In the genomic region with DNA sequence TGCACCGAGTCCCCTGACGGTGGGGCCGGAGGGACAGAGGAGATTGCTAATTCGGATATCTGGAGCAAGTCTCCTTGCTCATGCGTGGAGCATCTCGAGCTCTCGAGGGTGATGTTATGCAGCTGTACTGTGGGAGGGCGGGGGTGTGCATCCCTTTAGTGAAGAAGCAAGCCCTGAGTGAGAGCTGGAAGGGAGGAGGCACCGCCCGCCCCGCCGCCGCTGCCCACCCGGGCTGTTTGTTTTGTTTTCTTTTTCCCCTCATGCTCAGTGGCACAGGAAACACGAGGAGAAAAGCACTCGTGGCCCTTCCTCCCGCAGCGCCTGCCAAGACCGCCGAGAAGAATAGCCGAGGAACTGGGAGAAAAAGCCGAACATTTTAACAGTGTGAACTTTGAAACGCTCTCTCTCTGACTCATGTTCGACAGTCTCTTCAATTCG, we compare ENCODE assay signal across 8 mouse cellular contexts. TPM values are rescaled to one million over a fixed set of nuclear protein-coding genes. Genes with fewer than 3 reads are reported as not detected.
DNase-seq lines count a peak whose midpoint lies in the region; ATAC-seq and TF ChIP-seq lines count a peak whose summit lies in the region.

No protein-coding gene starts in this region.

- H3K9me3 ChIP-seq in heart, embryonic 11.5 days (replicated peaks; ENCODE audit: control insufficient read depth, low read length) = no peaks in the 10 kb centered on the region
- H3K9me3 ChIP-seq in E14TG2a.4 (ENCODE audit: low read length) = no peaks in the 10 kb centered on the region
- no peaks in the 10 kb centered on the region for H3K9me3 ChIP-seq in hindbrain, embryonic 16.5 days (ENCODE audit: control insufficient read depth, low read length)

- no peaks in the 10 kb centered on the region for H3K36me3 ChIP-seq in heart, embryonic 11.5 days (ENCODE audit: control insufficient read depth, insufficient read depth, low read length)
- no peaks in the 10 kb centered on the region for H3K36me3 ChIP-seq in E14TG2a.4 (ENCODE audit: insufficient read depth, low read length)
- no peaks in the 10 kb centered on the region for H3K36me3 ChIP-seq in hindbrain, embryonic 16.5 days (ENCODE audit: control insufficient read depth, insufficient read depth, low read length)

- ATAC-seq in heart, embryonic 11.5 days (replicated peaks; ENCODE audit: insufficient number of reproducible peaks, low FRiP score, low TSS enrichment) = no peak
- ATAC-seq in frontal cortex, adult (ENCODE audit: low TSS enrichment) = peak; percentile 58
- peak; percentile 22; the same call in 1 of the 2 replicates for ATAC-seq in hindbrain, embryonic 16.5 days

- H3K27ac ChIP-seq in heart, embryonic 11.5 days (ENCODE audit: low read depth, low read length) = no peak overlapping the region
- no peak overlapping the region for H3K27ac ChIP-seq in hindbrain, embryonic 16.5 days (ENCODE audit: low read depth, low read length)

- no peaks in the 10 kb centered on the region for H3K27me3 ChIP-seq in heart, embryonic 11.5 days (ENCODE audit: control insufficient read depth, insufficient read depth, low read length)
- H3K27me3 ChIP-seq in E14TG2a.4 (ENCODE audit: insufficient read depth, low read length) = peaks cover 40% of the 10 kb centered on the region
- H3K27me3 ChIP-seq in hindbrain, embryonic 16.5 days (replicated peaks; ENCODE audit: control insufficient read depth, insufficient read depth, low read length) = no peaks in the 10 kb centered on the region

- 42% methylated on average over 25 of the region's 25 CpGs for WGBS in heart, embryonic 11.5 days (ENCODE audit: insufficient replicate concordance)
- 39% methylated on average over 25 of the region's 25 CpGs for WGBS in hindbrain, embryonic 16.5 days

- peaks cover 8% of the 10 kb centered on the region for H3K4me1 ChIP-seq in heart, embryonic 11.5 days (ENCODE audit: control insufficient read depth, insufficient read depth, low read length)
- peaks cover 6% of the 10 kb centered on the region for H3K4me1 ChIP-seq in E14TG2a.4 (replicated peaks; ENCODE audit: low read depth, low read length)
- peaks cover 18% of the 10 kb centered on the region for H3K4me1 ChIP-seq in hindbrain, embryonic 16.5 days (ENCODE audit: control insufficient read depth, insufficient read depth, low read depth, low read length)

- DNase-seq in heart, adult 11 months = peak; percentile 98
- peak; percentile 68 to 86 for DNase-seq in left cerebral cortex, adult 8-10 months (ENCODE audit: low spot score in 2 of 2)
- DNase-seq in right cerebral cortex, postnatal 25 days = peak; percentile 76
- no peak for DNase-seq in embryo, embryonic 11 days

- no peak overlapping the region for H3K9ac ChIP-seq in heart, embryonic 11.5 days (ENCODE audit: low read depth, low read length)
- 0 out of 2 replicates have a peak overlapping the region, but pooled peaks have one; percentile 19 for H3K9ac ChIP-seq in hindbrain, embryonic 16.5 days (ENCODE audit: low read depth, low read length)

- TF ChIP-seq CTCF in E14TG2a.4 (conservative IDR thresholded peaks at IDR 0.05; ENCODE audit: low read length) = no peak

- H3K4me3 ChIP-seq in heart, embryonic 11.5 days (ENCODE audit: low read depth, low read length) = no peak overlapping the region
- peak overlapping the region; percentile 57 for H3K4me3 ChIP-seq in E14TG2a.4 (replicated peaks; ENCODE audit: low read length)
- H3K4me3 ChIP-seq in hindbrain, embryonic 16.5 days (ENCODE audit: low read length) = no peak overlapping the region

- H3K4me2 ChIP-seq in heart, embryonic 11.5 days = no peak overlapping the region
- H3K4me2 ChIP-seq in hindbrain, embryonic 16.5 days (ENCODE audit: low read length) = peak overlapping the region; percentile 11; the same call in 1 of the 2 replicates

RNA-seq across cellular contexts. Expression of gene Ppp1r16b, which starts 22.6 kb away (rescaled TPM):
- 4.5 TPM in 2 replicates for polyA plus RNA-seq in heart, embryonic 11.5 days (2014; fragmentation: Nextera tagmentation; extraction: Ambion mirVana)
- polyA plus RNA-seq in hindbrain, embryonic 16.5 days (2015; fragmentation: Nextera tagmentation; extraction: Ambion mirVana) = 26.4 and 27.2 TPM in 2 replicates
- total RNA-seq in left cerebral cortex, adult 8-10 months (2022) = 100 to 1,000 TPM; 130 to 163 (median 146) TPM
